Mouse (Mus musculus) naive thymus-derived CD4-positive, alpha-beta T cell, adult 5 months (primary cell): ENCODE results near the gene Stkld1. TPM values are rescaled to one million over a fixed set of nuclear protein-coding genes. Genes with fewer than 3 reads are reported as not detected.

Source experiments
- polyA plus RNA-seq: library from polyadenylated mRNA; unstranded; fragments of 100-300 nt; shearing (Covaris generic); gene quantifications from one replicate; pipeline ENCODE4 v1.2.1, GENCODE M21; 2017

Stkld1 gene
- 0.16 TPM for polyA plus RNA-seq

DNA sequence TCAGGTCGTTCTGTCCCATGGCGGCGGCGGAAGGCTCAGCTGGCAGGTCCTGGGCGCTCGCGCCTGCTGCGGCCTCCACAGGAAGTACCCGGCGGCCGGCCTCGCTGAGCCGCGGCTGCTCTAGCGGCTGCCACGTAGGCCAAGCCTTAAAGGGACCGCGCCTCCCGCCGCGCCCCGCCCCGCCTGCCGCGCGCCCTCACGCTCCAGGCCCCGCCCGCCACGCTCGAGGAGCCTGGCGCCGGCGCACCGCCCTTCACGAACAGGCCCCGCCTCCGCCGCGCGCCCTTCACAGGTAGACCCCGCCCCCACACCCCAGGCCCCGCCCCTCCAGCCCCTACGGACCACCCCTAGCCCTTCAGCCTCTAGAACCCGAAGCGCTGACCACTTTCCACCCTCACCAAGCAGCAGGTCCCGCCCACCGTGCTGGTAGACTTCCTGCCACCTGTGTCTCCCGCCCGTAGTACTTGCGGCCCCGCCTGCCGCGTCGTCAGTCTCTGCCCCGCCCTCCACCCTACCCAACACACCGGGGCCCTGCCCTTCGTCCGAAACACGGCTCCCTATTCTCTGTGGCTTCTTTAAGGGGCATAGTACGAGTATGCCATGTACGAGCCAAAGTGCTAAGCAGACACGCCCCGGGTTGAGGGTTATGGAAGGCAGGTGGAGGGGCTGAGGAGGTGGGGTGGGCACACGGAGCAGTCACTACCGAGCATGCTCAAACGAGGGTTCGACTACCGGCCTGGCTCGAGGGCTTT, at the start of gene Stkld1, which contains the start of gene Surf4:
Stkld1 (plus strand) TSS at position 744 of the 752 bp plus-strand sequence.
Surf4 (minus strand) TSS at position 625 of the 752 bp plus-strand sequence.

DNA sequence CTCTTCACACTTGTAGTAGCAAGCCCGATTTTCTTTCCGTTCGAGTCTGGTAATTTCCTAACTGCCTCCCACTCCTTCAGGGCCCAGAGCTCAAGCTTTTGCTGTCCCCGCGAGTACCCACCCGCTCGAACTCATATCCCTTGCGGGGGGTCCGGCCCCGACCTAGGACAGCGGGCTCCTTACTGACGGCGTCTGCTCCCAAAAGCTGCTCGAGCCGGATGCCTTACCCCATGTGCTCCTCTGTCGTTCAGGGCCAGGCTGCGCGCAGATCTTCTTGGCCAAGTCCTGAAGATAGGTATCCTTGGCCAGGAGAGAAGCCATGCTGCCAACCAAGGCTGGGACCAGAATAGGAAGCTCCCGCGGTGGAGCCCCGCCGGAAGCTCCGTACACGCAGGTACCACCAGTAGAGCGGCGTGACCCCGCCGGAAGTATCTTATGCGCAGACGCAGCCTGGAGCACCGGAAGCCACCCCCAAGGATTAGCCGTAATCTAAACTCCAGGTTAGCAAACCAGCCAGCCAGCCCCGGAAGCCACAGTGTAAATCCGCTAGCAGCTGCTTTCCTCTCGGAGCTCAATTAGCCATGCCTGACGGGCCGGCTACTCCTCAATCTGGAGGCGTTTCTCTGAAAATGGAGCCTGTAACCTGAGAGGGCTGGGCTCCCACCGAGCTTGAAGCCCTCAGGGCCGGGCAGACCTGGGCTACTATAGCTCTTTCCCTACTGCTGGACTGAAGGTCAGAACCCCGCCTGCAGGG, 31.2 kb upstream of the Stkld1 start, which contains the start of gene Surf6:
Surf6 (minus strand) TSS at position 413 of the 754 bp plus-strand sequence.

DNA sequence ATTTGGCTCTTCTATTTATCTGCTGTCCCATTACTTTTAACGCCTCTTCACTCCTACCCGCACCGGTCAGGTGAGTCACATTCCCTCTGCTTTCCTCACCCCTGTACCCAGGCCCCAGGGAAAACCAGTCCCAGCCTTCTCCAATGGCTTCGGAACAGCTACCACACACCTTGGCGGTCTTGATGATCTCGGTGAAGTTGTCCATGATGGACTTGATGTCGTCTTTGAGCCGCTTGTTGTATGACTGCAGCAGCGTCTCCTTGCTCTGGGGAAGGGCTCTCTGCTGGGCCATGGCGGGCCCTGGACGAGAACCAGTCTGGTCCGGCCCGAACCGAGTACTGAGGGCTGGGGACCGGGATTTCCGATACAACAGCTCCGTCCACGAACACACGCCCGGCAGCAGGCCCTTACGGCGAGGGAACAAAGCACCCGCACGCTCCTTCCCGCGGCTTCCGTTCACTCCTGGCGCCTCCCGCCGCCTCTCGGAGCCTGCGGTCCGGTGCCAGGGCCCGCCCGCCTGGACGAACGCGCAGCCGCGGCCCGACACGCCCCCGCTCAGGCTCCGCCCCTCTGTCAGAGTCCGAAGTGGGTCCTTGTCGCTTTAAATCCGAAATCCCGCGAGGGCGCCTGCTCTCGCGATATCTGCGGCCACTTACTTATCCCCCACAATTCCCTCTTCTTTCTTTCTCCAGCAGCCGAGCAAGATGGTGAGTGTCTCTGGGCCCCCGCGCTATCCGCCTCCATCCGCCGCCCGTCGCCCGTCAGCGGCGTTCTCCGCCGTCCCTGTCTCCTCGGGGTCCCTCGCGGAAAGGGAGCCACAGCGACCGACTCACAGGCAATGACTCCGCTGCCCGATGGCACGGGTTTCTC, 23.5 kb upstream of the Stkld1 start, which contains the start of the genes Med22 and Rpl7a:
Med22 (minus strand) TSS at position 554 of the 870 bp plus-strand sequence.
Rpl7a (plus strand) TSS at position 641 of the 870 bp plus-strand sequence.

DNA sequence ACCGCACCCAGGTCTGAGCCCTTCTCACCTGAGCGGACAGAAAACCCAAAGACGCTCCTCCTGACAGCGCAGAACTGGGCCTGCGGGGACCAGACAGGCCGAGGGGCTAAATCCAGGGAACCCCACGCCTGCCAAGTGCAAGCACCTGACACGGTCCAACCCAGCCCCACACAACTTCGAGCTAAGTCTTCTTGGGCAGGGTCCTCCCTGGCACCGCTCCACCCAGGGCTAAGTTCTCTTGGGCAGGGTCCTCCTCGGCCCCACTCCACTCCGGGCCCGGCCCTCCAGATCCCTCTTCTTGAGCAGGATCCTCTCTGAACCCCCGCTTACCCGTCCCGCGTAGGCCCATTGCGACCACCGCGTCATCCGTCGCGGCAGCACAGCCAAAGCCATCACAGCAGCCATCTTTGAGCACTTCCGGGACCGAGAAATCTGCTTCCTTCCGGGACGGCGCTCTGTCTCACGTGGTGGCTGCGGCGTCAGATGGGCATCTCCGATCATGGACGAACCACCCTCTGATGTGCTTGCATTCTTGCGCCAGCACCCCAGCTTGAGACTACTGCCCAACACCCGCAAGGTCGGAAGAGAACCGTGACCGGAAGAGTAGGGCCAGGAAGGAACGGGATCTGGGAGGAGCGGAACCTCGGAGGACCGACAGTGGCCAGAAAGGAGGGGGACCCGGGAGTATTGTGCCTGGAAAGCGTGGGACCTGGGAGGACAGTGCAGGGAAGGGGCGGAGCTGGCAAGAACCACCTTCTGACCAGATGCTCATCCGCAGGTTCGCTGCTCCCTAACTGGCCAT, 17.7 kb upstream of the Stkld1 start, which contains the start of the genes Surf2 and Surf1:
Surf2 (plus strand) TSS at position 441 of the 802 bp plus-strand sequence.
Surf1 (minus strand) TSS at position 604 of the 802 bp plus-strand sequence.

DNA sequence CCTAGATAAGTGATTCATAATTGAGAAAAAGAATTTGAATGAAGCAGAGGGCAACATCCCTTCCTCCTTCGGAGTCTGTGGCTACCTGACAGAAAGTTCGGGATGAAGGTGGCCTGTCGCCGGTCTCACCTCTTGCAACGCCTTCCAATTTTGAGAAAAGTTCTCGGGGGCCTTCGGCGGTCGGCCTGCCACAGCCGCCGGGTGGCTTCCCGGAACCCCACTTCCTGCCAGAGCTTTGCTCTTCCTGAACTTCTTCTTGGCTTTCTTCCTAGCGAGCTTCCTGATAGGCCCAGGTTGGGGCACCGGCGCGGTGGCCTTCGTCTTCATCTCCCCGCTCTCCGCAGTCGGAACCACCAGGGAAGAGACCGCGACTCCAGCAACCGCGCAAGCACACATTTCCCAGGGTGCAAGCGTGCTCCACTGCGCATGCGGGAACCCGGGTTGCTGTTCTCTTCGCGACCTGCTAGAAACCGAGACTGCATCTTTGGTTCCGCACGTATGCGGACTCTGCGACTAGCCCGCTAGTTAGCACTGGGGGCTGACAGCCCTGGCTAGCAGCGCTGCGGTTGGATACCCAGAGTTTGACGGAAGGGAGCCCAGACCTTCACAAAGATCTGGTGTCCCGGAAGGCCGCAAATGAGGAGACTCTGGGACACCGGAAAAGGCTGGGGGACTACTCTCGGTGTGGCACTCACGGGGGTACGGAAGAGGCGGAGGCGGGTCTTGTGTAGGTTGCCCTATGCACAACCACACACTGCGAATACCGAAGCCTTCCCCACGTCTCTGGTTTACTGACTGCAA, 30.3 kb downstream of the Stkld1 start, which contains the start of gene Rexo4:
Rexo4 (minus strand) TSS at position 464 of the 801 bp plus-strand sequence.

DNA sequence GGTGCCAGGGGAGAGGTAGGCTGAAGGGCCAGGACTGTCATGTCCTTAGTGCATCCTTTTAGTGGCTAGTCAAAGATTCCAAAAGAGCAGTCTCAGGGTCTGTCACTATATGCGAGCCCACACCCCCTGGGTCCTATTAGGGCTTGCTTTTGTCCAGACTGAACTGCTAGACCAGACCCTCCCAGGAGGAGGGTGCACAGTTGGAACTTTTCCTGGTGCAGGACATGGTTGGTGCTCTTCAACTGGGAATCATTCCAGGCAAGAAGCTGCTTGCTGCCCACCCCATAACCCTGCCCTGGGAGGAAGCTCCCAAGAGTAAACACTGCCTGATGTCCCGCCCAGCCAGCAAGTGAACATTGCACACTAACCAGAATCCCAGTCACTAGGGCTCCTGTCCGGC, 39.3 kb downstream of the Stkld1 start, which contains the start of gene Adamts13:
Adamts13 (plus strand) TSS at position 301 of the 400 bp plus-strand sequence.

Other genes with a start within 250 kb of the Stkld1 start
- gene Abo, start 69.1 kb upstream of the Stkld1 start, polyA plus RNA-seq: not detected
- 40.1 TPM for gene Surf6, start 31.2 kb upstream of the Stkld1 start, polyA plus RNA-seq
- gene Med22, start 23.4 kb upstream of the Stkld1 start, polyA plus RNA-seq: 19.7 TPM
- 329 TPM for gene Rpl7a, start 23.3 kb upstream of the Stkld1 start, polyA plus RNA-seq
- gene Surf2, start 17.7 kb upstream of the Stkld1 start, polyA plus RNA-seq: 81.8 TPM
- gene Surf1, start 17.5 kb upstream of the Stkld1 start, polyA plus RNA-seq: 60.7 TPM
- 132 TPM for gene Surf4, start 119 bp upstream of the Stkld1 start, polyA plus RNA-seq
- gene Rexo4, start 30.3 kb downstream of the Stkld1 start, polyA plus RNA-seq: 54.8 TPM
- gene Adamts13, start 39.4 kb downstream of the Stkld1 start, polyA plus RNA-seq: not detected
- 25.2 TPM for gene Cacfd1, start 75.9 kb downstream of the Stkld1 start, polyA plus RNA-seq
- not detected for gene Slc2a6, start 94.0 kb downstream of the Stkld1 start, polyA plus RNA-seq
- not detected for gene Mymk, start 138.1 kb downstream of the Stkld1 start, polyA plus RNA-seq
- gene Adamtsl2, start 145.3 kb downstream of the Stkld1 start, polyA plus RNA-seq: 0.09 TPM
- not detected for gene Fam163b, start 208.4 kb downstream of the Stkld1 start, polyA plus RNA-seq
- not detected for gene Dbh, start 231.2 kb downstream of the Stkld1 start, polyA plus RNA-seq